Mouse (Mus musculus) embryonic facial prominence, embryonic 13.5 days (tissue): Measurements from ENCODE around the gene Herc2. TPM values are rescaled to one million over a fixed set of nuclear protein-coding genes. Genes with fewer than 3 reads are reported as not detected.

Experiments used
- ATAC-seq: fragments of 200-750 bp; cut with Nextera tagmentation; 2 replicates; pipeline ENCODE4 v1.8.0; 2017; ENCODE audit warnings: low read depth; ENCODE audit not compliant: insufficient number of reproducible peaks, insufficient read depth, low FRiP score, low TSS enrichment
- H3K27ac ChIP-seq: fragments of 300-500 bp; sonication (generic); 2 replicates; pipeline ENCODE4 v1.5.1; 2015; ENCODE audit warnings: moderate library complexity, mild to moderate bottlenecking, inconsistent platforms
- H3K27me3 ChIP-seq: fragments of 300-500 bp; sonication (generic); 2 replicates; pipeline ENCODE4 v1.6.1; 2015; ENCODE audit warnings: mild to moderate bottlenecking, inconsistent platforms
- H3K36me3 ChIP-seq: fragments of 300-500 bp; sonication (generic); 2 replicates; pipeline ENCODE4 v1.6.1; 2015; ENCODE audit warnings: mild to moderate bottlenecking, inconsistent platforms
- H3K4me1 ChIP-seq: fragments of 300-500 bp; sonication (generic); 2 replicates; pipeline ENCODE4 v1.6.1; 2015; ENCODE audit warnings: inconsistent platforms
- H3K4me2 ChIP-seq: fragments of 300-500 bp; sonication (generic); 2 replicates; pipeline ENCODE4 v1.6.1; 2015; ENCODE audit warnings: moderate library complexity, mild to moderate bottlenecking, inconsistent platforms
- H3K4me3 ChIP-seq: fragments of 300-500 bp; sonication (generic); 2 replicates; pipeline ENCODE4 v1.5.1; 2015; ENCODE audit warnings: mild to moderate bottlenecking, inconsistent platforms
- H3K9ac ChIP-seq: fragments of 300-500 bp; sonication (generic); 2 replicates; pipeline ENCODE4 v1.6.1; 2015; ENCODE audit warnings: mild to moderate bottlenecking, inconsistent platforms
- H3K9me3 ChIP-seq: fragments of 300-500 bp; sonication (generic); 2 replicates; pipeline ENCODE4 v1.6.1; 2016; ENCODE audit warnings: inconsistent platforms
- WGBS: fragments of 180-500 bp; shearing (Covaris S2); methylation state at CpG from one replicate; pipeline ENCODE4 v1.1.7; 2015; ENCODE audit warnings: mixed read lengths; 5-methylcytosine and 5-hydroxymethylcytosine counted together
- polyA plus RNA-seq: library from polyadenylated mRNA; unstranded; fragments of >200 nt; fragmentation: Nextera tagmentation; extraction: Ambion mirVana; gene quantifications from 2 replicates; pipeline ENCODE4 v1.2.1, GENCODE M21; 2015

Gene Herc2
- polyA plus RNA-seq, 1 experiment from 2014 or later, result 32.5 TPM

DNA sequence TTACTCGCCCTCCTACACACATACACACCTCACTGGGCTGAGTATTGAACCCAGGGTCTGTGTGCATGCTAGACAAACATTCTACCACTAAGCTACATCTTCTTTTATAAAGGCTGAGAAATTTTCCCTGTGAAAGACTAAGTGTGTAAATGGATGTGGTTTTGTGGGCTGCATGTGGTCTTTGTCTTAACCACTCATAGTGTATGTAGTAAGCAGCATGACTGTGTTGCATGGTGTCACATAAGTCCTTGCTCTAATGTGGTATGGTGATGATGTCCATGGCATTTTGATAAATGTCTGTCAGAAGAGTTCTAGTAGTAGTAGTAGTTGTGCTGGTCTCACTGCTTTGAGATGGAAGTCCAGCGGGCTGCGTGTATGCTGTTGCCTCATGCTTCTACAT lies 152.8 kb downstream of the Herc2 start:
- no peak overlapping the region for H3K4me3 ChIP-seq
- H3K9me3 ChIP-seq, result no peaks in the 10 kb centered on the region
- no peaks in the 10 kb centered on the region for H3K27me3 ChIP-seq
- H3K36me3 ChIP-seq, result peaks cover 80% of the 10 kb centered on the region
- no peak for ATAC-seq
- WGBS, result 91% methylated on average over 3 of the region's 3 CpGs
- no peak overlapping the region for H3K4me2 ChIP-seq
- H3K27ac ChIP-seq, result no peak overlapping the region
- no peak overlapping the region for H3K9ac ChIP-seq
- peaks cover 8% of the 10 kb centered on the region for H3K4me1 ChIP-seq

DNA sequence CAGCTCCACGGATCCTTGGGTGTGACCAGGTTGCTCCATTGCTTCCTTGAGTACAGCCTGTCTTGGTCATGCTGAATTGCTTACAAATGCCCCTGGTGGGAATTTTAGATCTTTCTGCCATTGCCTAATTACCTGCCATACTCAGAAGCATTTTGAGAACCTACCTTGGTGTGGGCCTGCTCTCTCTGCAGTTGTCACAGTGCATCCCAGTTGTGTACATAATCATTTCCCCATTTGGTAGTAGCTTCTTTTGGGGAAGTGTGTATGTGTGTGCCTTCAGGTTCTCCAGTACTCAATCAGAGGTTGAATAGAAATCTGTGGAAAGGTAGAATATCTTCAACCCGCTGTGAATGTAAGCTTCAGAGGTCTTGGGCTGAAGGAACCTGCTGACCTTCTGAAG lies 153.3 kb downstream of the Herc2 start:
- Histone ChIP-seq H3K9me3 (no peaks in the 10 kb centered on the region), H3K27me3 (no peaks in the 10 kb centered on the region), H3K36me3 (peaks cover 79% of the 10 kb centered on the region), H3K4me3 (no peak overlapping the region), H3K4me1 (peaks cover 8% of the 10 kb centered on the region), H3K27ac (no peak overlapping the region), H3K9ac (no peak overlapping the region), H3K4me2 (no peak overlapping the region)
- 96% methylated on average over 2 of the region's 2 CpGs for WGBS
- ATAC-seq, result no peak

DNA sequence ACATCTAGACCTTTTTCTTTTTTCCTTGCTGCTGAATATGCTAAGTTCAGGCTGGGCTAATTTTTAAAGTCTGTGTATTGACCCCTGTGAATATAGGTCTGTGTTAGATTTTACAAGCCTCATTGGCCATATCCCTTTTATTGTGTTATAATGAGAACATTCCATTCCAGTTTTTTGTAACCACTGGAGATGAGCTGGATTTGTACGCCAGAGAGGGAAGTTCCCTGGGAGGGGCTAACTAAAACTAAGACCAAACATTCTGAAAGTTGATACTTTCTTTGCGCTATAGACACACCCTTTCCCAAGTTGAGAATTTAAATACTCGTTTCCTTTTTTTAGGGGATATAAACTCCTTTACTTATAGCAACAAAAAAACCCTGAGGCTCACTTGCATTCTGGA lies 154.9 kb downstream of the Herc2 start:
- no peaks in the 10 kb centered on the region for H3K27me3 ChIP-seq
- H3K4me2 ChIP-seq, result no peak overlapping the region
- H3K9me3 ChIP-seq, result no peaks in the 10 kb centered on the region
- peaks cover 80% of the 10 kb centered on the region for H3K36me3 ChIP-seq
- ATAC-seq, result no peak
- peaks cover 8% of the 10 kb centered on the region for H3K4me1 ChIP-seq
- H3K9ac ChIP-seq, result no peak overlapping the region
- WGBS, result 35% methylated on average over 3 of the region's 3 CpGs
- peak overlapping the region; percentile 51 for H3K27ac ChIP-seq
- no peak overlapping the region for H3K4me3 ChIP-seq

DNA sequence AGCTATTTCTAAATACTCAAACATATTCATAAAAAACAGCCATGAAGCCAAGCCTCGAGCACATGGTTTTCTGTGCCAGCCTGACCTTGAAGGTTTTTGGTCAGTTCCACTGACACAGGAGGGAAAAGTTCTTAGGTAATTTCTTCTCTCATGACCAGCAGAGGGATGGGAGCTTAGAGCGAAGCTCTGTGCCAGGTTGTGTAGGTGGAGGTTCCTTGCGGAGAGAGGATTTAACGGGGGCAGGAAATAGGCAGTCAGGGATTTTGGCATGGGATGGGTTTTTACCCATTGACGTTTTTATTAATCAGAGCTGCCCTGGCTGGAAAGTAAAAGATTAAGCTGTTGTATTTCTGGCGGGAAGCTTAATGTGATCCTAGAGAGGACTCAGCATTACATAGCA lies 170.8 kb downstream of the Herc2 start:
- H3K4me3 ChIP-seq, result no peak overlapping the region
- H3K4me2 ChIP-seq, result no peak overlapping the region
- no peak for ATAC-seq
- H3K4me1 ChIP-seq, result no peaks in the 10 kb centered on the region
- WGBS, result 90% methylated on average over 6 of the region's 6 CpGs
- H3K36me3 ChIP-seq, result peaks cover 80% of the 10 kb centered on the region
- H3K27me3 ChIP-seq, result no peaks in the 10 kb centered on the region
- no peak overlapping the region for H3K9ac ChIP-seq
- H3K27ac ChIP-seq, result no peak overlapping the region
- H3K9me3 ChIP-seq, result no peaks in the 10 kb centered on the region

DNA sequence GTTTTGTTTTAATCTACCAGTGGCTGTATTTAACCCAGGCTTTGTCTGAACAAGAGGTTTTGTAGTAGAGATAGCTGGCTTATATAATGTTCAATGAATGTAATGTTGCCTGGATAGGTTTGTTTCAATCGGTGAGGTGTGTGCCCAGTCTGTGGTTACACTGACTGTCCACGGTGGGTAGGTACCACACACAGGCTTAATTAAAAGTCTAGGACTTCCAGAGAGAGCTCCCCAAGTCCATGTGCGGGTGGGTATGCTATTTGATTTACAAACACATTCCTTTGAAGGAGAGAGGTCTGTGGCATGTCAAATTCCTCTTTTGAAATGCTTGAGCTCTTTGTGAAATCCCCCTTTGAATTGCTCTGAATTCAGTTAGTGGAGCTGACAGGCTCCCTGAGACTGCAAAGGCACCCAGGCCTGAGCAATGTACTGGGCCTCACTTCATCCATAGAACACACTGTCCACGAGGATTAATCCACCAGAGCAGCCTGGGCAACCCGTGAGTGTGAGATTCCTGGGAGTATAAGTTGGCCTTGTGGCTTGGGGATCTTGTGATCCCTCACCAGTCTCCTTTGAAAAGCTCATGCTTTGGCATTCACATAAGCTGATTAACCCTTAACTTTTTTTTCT lies 185.9 kb downstream of the Herc2 start:
- H3K27me3 ChIP-seq, result no peaks in the 10 kb centered on the region
- H3K27ac ChIP-seq, result 0 out of 2 replicates have a peak overlapping the region, but pooled peaks have one; percentile 11
- ATAC-seq, result no peak
- no peak overlapping the region for H3K4me2 ChIP-seq
- H3K9ac ChIP-seq, result no peak overlapping the region
- no peak overlapping the region for H3K4me3 ChIP-seq
- H3K4me1 ChIP-seq, result peaks cover 12% of the 10 kb centered on the region; the same call in 1 of the 2 replicates
- peaks cover 24% of the 10 kb centered on the region for H3K36me3 ChIP-seq
- H3K9me3 ChIP-seq, result no peaks in the 10 kb centered on the region
- 27% methylated on average over 5 of the region's 5 CpGs for WGBS

DNA sequence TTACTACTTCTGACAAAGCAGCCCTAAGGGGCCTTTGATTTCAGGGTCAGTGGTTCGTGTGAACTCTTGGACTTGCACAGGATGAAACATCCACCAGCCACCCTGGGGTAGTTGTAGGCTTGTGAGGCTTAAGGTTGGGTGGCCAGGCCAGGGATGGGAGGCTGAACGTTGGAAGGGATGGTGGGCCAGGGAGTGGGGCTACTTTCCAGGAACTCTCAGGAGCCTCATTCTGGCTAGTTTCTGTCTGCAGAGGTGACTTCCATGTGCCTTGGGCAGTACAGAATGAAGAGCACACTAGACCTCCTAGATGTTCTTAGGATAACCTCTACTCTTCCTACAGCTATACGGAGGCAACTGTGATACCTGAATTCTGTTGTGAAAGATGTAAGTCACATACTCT lies 186.6 kb downstream of the Herc2 start:
- peaks cover 12% of the 10 kb centered on the region; the same call in 1 of the 2 replicates for H3K4me1 ChIP-seq
- no peak overlapping the region for H3K9ac ChIP-seq
- peaks cover 19% of the 10 kb centered on the region for H3K36me3 ChIP-seq
- H3K9me3 ChIP-seq, result no peaks in the 10 kb centered on the region
- no peak for ATAC-seq
- H3K4me2 ChIP-seq, result no peak overlapping the region
- 81% methylated on average over 3 of the region's 3 CpGs for WGBS
- H3K4me3 ChIP-seq, result no peak overlapping the region
- H3K27me3 ChIP-seq, result no peaks in the 10 kb centered on the region
- 0 out of 2 replicates have a peak overlapping the region, but pooled peaks have one; percentile 11 for H3K27ac ChIP-seq

DNA sequence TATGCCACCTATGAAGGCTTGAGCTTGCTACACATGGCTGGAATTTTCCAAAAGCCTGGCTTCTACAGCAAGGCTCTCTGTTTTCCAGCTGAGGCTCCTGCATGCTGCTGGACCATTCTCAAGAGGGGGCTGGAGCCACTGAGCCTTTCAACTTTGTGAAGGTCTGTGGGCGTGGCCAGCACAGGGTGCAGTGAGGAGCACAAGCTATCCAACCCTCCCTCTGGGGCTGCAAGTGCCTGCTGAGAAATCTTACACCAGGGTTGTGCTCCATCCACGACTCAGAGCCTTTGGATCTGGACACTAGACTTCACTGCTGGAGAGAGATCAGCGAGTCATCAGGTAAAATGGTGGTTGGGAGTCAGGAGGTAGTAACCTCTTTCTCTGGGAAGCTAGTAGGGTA lies 189.5 kb downstream of the Herc2 start, which contains the start of gene Oca2:
Oca2 (plus strand) TSS at position 218 of the 400 bp plus-strand sequence.
- H3K27ac ChIP-seq, result no peak within 1 kb of the TSS
- H3K9ac ChIP-seq, result no peak within 1 kb of the TSS
- H3K4me1 ChIP-seq, result peaks cover 12% of the 10 kb centered on the region; the same call in 1 of the 2 replicates
- H3K9me3 ChIP-seq, result no peaks in the 10 kb centered on the region
- no peak for ATAC-seq
- no peak within 1 kb of the TSS for H3K4me3 ChIP-seq
- H3K36me3 ChIP-seq, result no peaks in the 10 kb centered on the region
- H3K27me3 ChIP-seq, result no peaks in the 10 kb centered on the region
- H3K4me2 ChIP-seq, result no peak within 1 kb of the TSS
- 44% methylated on average over 3 of the region's 3 CpGs for WGBS

DNA sequence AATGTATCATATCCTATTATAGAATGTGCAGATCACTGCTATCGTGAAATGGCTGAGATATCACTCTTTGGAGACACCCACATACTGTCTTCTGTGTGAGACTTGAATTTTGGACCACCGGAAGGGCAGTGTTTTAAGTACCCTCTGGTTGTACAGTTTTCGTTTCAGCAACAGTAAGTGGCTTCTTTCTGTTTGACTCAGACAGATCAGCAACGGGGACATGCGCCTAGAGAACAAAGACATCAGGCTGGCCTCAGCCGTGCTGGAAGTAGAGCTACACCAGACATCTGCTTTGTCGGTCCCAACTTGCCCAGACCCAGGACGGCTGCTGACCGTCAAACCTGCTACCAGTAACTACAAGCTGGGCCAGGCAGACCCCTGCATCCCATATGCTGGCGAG lies 204.6 kb downstream of the Herc2 start:
- Histone ChIP-seq H3K4me2 (no peak overlapping the region), H3K4me1 (0 out of 2 replicates have a peak, but pooled peaks cover 4% of the 10 kb centered on the region), H3K9me3 (no peaks in the 10 kb centered on the region), H3K27me3 (no peaks in the 10 kb centered on the region), H3K4me3 (no peak overlapping the region), H3K27ac (no peak overlapping the region), H3K36me3 (no peaks in the 10 kb centered on the region), H3K9ac (no peak overlapping the region)
- ATAC-seq, result no peak
- WGBS, result 86% methylated on average over 10 of the region's 10 CpGs

DNA sequence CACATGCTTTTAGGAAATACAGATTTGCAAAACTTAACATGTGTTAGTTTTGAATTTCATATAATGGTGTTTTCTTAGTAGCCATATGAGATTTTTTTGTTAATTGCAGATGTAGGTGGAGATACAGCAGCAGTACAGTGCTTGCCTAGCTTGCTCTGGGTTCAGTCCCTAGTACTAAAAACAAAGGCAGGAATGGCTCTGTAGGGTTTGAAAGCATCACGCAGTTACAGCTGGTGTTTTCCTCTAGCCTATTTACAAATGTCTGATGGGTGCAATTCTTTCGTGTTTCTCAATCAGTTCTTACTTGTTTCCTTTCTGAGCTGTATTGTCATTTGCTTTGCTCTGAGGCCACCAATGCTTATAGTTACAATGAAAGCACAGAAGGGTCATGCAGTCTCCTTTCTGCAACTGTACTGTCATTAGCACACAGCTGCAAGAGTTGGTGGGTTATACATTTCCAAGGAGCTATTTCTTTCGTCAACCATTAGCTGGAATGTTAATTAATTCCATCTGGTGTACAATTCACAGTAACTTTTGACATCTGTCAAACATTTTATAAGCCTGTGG lies 208.0 kb downstream of the Herc2 start:
- no peak overlapping the region for H3K4me3 ChIP-seq
- no peak overlapping the region for H3K9ac ChIP-seq
- H3K27ac ChIP-seq, result no peak overlapping the region; the same call in 1 of the 2 replicates
- H3K4me2 ChIP-seq, result no peak overlapping the region
- 0 out of 2 replicates have a peak, but pooled peaks cover 4% of the 10 kb centered on the region for H3K4me1 ChIP-seq
- no peaks in the 10 kb centered on the region for H3K36me3 ChIP-seq
- 38% methylated on average over 3 of the region's 3 CpGs for WGBS
- no peak for ATAC-seq
- no peaks in the 10 kb centered on the region for H3K27me3 ChIP-seq
- H3K9me3 ChIP-seq, result no peaks in the 10 kb centered on the region

DNA sequence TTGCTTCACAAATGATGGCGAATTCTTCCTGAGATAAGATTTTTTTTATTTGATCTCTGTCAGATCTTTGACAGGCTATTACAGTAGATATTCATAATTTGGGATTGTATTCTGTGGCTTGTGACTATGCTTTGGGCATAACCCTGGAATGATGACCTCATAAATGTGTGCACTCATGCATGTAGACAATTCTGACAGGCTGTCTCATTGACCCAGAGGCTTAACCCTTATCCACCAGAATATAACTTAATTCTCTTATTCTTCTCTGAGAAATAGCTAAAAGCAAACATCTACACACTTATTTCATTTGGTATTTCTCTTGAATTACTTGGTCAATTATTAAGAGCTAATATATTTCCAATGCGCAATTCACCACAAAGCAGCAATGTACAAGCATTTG lies 227.5 kb downstream of the Herc2 start:
- Histone ChIP-seq H3K4me3 (no peak overlapping the region), H3K4me2 (no peak overlapping the region), H3K9me3 (no peaks in the 10 kb centered on the region), H3K4me1 (no peaks in the 10 kb centered on the region), H3K36me3 (no peaks in the 10 kb centered on the region), H3K27ac (no peak overlapping the region), H3K27me3 (no peaks in the 10 kb centered on the region), H3K9ac (no peak overlapping the region)
- 86% methylated on average over 2 of the region's 2 CpGs for WGBS
- no peak for ATAC-seq
